Mouse (Mus musculus) lung, postnatal 36 days (tissue): ENCODE results near the gene H2-T24.

Experiments
- DNase-seq: peaks from one replicate; pipeline ENCODE4 v3.0.0; 2022; ENCODE audit warnings: mixed read lengths

The H2-T24 gene

DNA sequence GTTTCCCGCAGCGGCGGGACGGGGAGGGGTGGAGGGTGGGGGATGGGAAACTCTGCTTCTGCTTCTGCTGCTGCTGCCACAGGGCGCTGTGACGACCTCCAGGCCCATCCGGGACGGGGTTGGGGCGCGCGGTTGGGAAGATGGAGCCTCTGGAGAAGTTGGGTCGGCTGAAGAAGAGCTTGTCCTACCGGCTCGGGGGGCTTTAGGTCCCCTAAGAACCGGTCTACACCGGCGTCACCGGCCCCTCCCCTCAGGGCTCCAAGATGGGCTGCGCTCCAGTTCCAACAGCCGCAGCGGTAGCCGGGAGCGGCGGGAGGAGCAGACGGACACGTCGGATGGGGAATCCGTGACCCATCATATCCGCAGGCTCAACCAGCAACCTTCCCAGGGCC is 40.0 kb downstream of the H2-T24 start:
- peak; percentile 51 for DNase-seq

DNA sequence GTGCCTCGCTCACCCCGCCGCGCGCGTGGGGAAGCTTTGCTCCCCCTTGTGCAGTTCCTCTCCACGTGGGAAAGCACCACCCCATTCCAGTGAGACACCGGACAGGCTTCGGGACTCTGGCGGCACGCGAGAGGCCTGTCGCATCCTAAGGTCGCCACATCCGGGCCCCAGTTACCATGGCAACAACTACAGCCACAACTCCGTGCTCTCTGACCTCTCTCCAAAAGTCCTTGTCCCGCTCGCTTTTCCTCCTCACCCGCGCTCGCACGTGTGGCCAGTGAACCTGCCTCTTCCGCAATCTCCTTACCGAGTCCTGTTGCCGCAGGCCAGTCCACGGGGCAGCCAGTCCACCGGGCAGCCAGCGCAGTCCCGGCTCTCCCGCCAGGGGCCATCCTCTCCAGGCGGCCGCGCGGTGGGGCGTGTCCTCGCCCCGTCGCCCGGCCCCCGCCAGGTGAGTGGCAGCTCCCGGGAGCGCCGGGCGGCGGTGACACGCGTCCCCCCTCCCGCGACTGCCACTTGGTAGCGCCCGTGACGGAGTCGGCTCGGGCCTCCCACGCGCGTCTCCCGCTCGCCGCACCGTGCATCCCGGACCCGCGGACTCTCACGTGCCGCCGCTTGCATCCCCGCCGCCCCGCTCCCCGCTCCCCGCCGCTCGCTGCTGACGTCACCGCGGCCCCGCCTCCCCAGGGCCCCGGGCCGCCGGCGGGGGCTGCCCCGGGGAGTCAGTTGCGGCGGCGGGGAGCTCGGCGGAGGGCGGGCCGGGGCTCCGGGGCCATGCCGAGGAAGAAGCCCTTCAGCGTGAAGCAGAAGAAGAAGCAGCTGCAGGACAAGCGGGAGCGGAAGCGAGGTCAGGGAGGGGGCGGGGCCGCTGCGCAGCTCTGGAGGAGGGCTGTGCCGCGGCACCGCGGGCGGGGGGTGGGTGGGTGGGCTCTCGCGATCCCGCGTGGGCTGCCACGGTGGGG is 40.7 kb downstream of the H2-T24 start, which contains the start of the genes Gnl1 and Prr3:
Gene Gnl1 (plus strand): TSS at position 451 of the 962 bp plus-strand sequence.
Gene Prr3 (minus strand): TSS at position 836 of the 962 bp plus-strand sequence.
- DNase-seq, result peak; percentile 94

DNA sequence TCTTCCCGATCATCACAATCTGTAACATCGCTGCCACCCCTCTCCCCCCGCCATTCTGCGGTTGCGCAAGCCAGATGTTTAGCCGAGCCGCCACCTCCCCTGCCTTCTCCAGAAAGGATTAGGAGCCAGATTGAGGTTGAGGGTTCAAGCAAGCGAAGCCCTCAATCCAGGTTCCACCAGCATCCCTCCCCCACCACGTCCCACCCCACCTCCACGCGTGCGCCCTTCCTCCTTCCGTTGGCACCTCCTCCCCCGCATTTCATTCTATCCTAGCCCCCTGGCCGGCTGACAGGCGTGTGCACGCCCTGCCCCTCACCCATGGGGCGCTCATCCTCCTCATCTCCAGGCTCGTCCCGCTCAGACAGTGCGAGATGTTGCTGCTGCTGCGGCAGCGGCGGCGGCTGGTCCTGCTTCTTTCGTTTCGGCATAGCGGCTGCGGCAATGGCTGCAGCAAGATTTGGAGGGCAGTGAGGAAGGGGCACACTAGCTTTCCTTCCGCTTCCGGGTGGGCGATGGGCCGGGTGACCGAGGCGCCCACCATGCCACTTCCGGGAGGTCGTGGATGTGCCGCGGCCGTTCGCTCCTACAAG is 41.5 kb downstream of the H2-T24 start:
- peak; percentile 27 for DNase-seq

DNA sequence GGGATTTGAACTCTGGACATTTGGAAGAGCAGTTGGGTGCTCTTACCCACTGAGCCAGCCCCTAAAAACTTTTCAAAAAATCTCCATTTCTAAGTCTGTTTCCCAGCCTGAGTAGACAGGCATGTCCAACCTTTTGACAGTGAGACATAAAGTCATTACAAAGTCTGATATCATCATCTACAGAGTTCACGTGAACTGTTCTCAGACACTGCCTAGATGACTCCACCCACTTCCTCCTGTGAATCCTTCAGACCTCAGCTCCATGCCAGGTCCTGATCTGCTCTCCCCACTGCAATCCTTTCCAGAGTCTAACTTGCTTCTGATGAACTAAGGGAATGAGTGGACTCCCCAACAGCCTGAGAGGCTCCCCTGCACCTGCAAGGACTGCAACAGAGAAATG is 48.2 kb downstream of the H2-T24 start:
- peak; percentile 18 for DNase-seq

DNA sequence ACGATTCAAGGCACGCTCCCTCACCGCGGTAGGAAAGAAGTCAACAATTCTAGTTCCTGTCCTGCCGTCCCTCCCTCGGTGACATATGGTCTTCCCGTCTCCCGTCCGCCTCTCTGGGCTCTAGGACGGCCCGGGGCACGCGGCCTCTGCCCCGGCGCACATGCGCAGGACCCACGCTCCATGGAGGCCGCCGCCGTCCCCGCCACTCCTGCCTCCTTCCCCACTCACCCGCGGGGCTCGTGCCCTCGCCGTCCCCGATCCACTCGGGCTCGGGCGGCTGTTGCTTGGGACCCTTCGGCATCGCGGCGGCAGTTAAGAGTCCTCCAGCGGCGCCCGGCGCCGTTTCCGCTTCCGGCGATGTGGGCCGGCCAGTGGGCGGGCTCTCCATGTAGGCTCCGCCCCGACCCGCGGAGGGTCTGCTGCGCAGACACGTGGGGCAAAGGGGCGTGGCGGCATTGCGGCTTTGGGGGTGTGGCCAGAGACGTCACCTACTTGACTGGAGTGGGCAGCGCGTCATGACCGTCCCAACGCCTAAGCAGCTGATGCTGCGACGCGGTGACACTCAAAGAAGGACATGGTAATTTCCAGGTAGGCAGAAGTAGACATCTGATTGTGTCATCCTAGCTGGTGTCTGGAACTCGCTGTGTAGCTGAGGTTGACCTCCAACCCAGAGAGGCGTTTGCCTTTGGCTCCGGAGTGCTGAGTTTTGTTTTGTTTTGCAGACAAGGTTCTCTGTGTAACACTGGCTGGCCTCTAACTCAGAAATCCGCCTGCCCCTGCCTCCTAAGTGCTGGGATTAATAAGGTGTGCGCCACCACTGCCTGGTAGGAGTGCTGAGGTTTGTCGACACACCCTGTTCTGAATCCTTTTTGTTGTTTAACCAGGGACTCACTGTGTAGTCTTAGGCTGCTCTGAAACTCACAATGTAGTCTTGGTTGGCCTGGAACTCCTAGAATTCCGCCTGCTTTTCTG is 50.7 kb downstream of the H2-T24 start, which contains the start of gene Abcf1:
Gene Abcf1 (minus strand): TSS at position 344 of the 972 bp plus-strand sequence.
- peak; percentile 99 for DNase-seq

DNA sequence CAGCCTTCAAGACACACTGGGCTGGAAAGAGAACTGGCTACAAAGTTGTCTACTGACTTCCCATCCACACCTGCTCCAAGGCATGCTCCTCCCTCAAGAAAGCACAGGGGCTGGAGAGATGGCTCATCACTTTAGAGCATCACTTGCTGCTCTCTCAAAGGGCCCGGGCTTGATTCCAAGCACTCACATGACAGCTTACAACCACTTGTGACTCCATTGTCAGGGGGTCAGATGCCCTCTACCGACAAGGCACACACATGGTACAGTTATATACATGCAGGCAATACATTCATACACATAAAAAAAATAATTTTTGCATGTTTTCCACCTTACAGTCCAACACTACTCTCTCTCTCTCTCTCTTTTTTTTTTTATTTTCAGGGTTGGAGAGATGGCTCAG is 52.7 kb downstream of the H2-T24 start:
- no peak for DNase-seq

DNA sequence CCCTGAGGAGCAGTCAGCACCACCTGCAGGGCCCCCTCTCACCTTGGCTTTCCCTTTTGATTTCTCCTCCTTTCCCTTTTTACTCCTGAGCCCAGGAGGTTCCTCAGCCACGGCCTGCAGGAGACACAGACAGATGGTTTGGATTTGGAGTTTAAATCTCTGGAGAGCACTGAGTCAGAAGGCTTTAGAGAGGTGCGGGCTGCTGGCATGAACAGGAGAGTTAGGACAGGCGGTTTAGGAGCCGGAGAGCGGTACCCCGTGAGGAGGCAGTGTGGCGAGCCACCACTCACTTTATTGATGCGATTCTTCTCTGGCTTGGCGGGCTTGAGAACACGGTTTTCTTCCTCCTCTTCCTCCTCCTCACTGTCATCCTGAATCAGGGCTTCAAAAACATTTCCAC is 57.1 kb downstream of the H2-T24 start:
- no peak for DNase-seq

DNA sequence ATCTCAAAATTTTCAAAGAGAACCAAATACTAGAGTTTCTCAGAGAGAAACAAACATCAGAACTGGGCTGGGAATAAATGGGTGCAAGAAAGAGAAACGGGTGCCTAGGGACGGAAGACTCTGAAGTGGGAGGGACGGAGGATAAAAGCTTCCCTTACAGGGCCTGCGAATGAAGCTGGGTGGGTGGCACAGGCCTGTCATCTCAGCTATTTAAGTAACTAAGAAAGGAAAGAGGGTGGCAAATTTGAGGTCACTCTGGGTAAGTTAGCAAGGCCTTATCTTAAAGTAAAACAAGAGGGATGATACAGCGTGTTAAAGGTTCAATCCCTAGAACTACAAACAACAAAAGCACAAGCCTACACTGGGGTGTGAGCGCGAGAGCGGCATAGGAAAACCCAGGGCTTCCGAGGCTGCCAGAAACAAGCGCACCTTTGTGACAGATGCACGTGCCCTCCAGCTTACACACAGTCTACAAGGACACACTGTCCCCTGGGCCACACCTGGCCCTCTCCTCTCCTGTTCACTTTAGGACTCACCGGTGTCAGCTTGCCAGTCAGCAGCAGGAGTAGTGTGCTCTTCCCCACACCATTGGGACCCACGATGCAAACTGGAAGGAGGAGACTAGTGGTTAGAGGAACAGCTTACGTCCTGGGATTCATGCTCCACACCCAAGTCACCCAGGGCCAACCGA is 61.7 kb downstream of the H2-T24 start:
- DNase-seq, result no peak
